Mouse (Mus musculus) embryonic facial prominence, embryonic 11.5 days (tissue): Measurements from ENCODE around the gene Cdc27. TPM values are rescaled to one million over a fixed set of nuclear protein-coding genes. Genes with fewer than 3 reads are reported as not detected.

ENCODE experiments used
- ATAC-seq: fragments of 200-750 bp; cut with Nextera tagmentation; replicated peaks from 2 replicates; pipeline ENCODE4 v1.8.0; 2017; ENCODE audit warnings: low read depth; ENCODE audit not compliant: insufficient number of reproducible peaks, low FRiP score, low TSS enrichment
- DNase-seq: peaks from one replicate; pipeline ENCODE4 v3.0.0-alpha.2; 2015; ENCODE audit warnings: low spot score
- H3K27ac ChIP-seq: fragments of 300-500 bp; sonication (generic); replicated peaks from 2 replicates; pipeline ENCODE4 v1.5.1; 2014; ENCODE audit warnings: mild to moderate bottlenecking, low read depth, low read length, control low read depth
- H3K27me3 ChIP-seq: fragments of 300-500 bp; sonication (generic); 2 replicates; pipeline ENCODE4 v1.6.1; 2014; ENCODE audit warnings: mild to moderate bottlenecking, low read length, moderate library complexity, mixed read lengths; ENCODE audit not compliant: control insufficient read depth, insufficient read depth
- H3K36me3 ChIP-seq: fragments of 300-500 bp; sonication (generic); replicated peaks from 2 replicates; pipeline ENCODE4 v1.6.1; 2014; ENCODE audit warnings: low read depth, mild to moderate bottlenecking, low read length, moderate library complexity, mixed read lengths; ENCODE audit not compliant: control insufficient read depth, insufficient read depth
- H3K4me1 ChIP-seq: fragments of 300-500 bp; sonication (generic); 2 replicates; pipeline ENCODE4 v1.6.1; 2014; ENCODE audit warnings: low read length, mixed read lengths; ENCODE audit not compliant: control insufficient read depth, insufficient read depth
- H3K4me2 ChIP-seq: fragments of 300-500 bp; sonication (generic); 2 replicates; pipeline ENCODE4 v1.6.1; 2014; ENCODE audit warnings: low read depth, mild to moderate bottlenecking, control low read depth, low read length, moderate library complexity
- H3K4me3 ChIP-seq: fragments of 300-500 bp; sonication (generic); 2 replicates; pipeline ENCODE4 v1.5.1; 2014; ENCODE audit warnings: low read depth, low read length, control low read depth
- H3K9ac ChIP-seq: fragments of 300-500 bp; sonication (generic); replicated peaks from 2 replicates; pipeline ENCODE4 v1.6.1; 2014; ENCODE audit warnings: mild to moderate bottlenecking, control low read depth, low read length
- H3K9me3 ChIP-seq: fragments of 300-500 bp; sonication (generic); replicated peaks from 2 replicates; pipeline ENCODE4 v1.6.1; 2016; ENCODE audit warnings: mild to moderate bottlenecking, low read length, inconsistent platforms, mixed read lengths; ENCODE audit not compliant: control insufficient read depth
- WGBS: fragments of 180-500 bp; shearing (Covaris S2); extraction: QIAGEN DNeasy Blood & Tissue Kit; methylation state at CpG from one replicate; pipeline ENCODE4 v1.1.7; 2014; 5-methylcytosine and 5-hydroxymethylcytosine counted together
- polyA plus RNA-seq: library from polyadenylated mRNA; unstranded; fragments of >200 nt; fragmentation: Nextera tagmentation; extraction: Ambion mirVana; gene quantifications from 2 replicates; pipeline ENCODE4 v1.2.1, GENCODE M21; 2014

The Cdc27 gene
- polyA plus RNA-seq, 1 experiment from 2014 or later, result 70.6 TPM

DNA sequence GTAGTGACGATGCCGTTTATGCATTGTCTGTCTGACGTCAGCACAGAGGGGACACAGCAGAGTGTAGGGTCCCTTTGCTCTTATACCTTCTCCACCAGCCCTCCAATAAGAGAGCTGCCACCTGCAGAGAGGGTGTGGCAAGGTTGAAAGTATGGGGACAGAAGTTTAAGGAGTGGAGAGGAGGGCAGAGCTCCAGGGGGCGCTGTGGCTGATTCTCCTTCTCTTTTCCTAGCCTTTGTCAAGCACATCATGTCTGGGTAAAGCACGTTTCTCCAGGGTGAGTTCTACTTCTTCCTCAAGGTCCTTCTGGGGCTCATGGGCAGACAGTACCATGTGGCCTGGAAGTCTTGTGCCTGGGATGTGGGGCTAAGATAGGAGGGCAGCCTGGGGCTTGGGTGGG, 35.1 kb upstream of the Cdc27 start:
- Histone ChIP-seq H3K27me3 (no peaks in the 10 kb centered on the region), H3K4me3 (no peak overlapping the region), H3K9me3 (no peaks in the 10 kb centered on the region), H3K4me2 (no peak overlapping the region), H3K9ac (no peak overlapping the region), H3K36me3 (no peaks in the 10 kb centered on the region), H3K27ac (no peak overlapping the region), H3K4me1 (no peaks in the 10 kb centered on the region)
- ATAC-seq (no peak), DNase-seq (no peak)
- 74% methylated on average over 5 of the region's 5 CpGs for WGBS

DNA sequence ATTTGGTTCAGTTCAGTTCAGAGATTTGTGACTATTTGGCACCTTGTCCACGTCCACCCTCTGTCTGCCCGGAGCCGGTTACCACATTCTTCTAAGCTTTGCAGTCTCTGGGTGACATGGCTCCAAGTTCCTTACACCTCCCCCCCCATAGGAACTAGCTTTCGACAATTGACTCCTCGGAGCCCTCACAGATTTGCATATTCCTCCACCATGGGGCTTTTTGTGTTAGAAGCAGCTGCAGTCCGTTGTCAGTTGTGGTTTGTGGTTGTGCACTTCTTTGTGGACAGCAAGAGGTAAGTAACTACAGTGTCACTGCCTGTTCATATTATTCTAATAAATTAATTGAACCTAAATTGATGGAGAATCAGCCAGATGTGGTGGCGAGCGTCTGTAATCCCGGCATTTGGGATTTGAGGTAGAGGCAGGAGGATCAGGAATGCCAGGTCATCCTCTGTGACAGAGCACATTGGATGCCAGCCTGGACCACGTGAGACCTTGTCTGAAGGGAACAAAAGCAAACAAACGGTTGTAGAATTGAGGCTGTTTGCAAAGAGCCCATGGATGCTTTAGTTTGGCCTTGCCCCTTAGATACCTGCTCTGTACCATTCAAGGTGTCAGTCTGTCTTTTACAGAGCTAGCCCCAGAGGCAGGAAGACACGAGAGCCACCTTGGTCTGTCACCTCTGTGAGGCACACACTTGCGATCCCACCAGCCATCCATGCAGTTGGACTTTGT, 32.4 kb upstream of the Cdc27 start:
- ATAC-seq (no peak), DNase-seq (no peak)
- H3K9me3 ChIP-seq, result no peaks in the 10 kb centered on the region
- no peaks in the 10 kb centered on the region for H3K36me3 ChIP-seq
- no peak overlapping the region for H3K9ac ChIP-seq
- H3K4me1 ChIP-seq, result no peaks in the 10 kb centered on the region
- no peaks in the 10 kb centered on the region for H3K27me3 ChIP-seq
- H3K4me3 ChIP-seq, result no peak overlapping the region
- H3K27ac ChIP-seq, result no peak overlapping the region
- H3K4me2 ChIP-seq, result no peak overlapping the region
- 68% methylated on average over 13 of the region's 13 CpGs for WGBS

DNA sequence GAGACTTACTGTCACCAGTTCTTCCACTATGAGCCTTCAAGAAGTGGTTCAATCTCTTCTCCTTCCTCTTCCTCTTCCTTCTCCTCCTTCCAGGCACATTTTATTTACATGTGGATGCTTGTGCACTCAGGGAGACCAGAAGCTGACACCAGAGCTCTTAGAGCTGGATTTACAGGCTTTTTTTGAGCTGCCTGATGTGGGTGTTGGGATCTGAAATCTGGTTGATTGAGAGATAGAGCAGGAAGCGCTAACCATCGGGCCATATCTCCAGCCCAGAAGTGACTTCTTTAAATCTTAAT, 31.8 kb upstream of the Cdc27 start:
- ATAC-seq (no peak), DNase-seq (no peak)
- Histone ChIP-seq H3K9ac (no peak overlapping the region), H3K4me2 (no peak overlapping the region), H3K4me3 (no peak overlapping the region), H3K27me3 (no peaks in the 10 kb centered on the region), H3K4me1 (no peaks in the 10 kb centered on the region), H3K36me3 (no peaks in the 10 kb centered on the region), H3K9me3 (no peaks in the 10 kb centered on the region), H3K27ac (no peak overlapping the region)
- 82% methylated on average over 2 of the region's 2 CpGs for WGBS

DNA sequence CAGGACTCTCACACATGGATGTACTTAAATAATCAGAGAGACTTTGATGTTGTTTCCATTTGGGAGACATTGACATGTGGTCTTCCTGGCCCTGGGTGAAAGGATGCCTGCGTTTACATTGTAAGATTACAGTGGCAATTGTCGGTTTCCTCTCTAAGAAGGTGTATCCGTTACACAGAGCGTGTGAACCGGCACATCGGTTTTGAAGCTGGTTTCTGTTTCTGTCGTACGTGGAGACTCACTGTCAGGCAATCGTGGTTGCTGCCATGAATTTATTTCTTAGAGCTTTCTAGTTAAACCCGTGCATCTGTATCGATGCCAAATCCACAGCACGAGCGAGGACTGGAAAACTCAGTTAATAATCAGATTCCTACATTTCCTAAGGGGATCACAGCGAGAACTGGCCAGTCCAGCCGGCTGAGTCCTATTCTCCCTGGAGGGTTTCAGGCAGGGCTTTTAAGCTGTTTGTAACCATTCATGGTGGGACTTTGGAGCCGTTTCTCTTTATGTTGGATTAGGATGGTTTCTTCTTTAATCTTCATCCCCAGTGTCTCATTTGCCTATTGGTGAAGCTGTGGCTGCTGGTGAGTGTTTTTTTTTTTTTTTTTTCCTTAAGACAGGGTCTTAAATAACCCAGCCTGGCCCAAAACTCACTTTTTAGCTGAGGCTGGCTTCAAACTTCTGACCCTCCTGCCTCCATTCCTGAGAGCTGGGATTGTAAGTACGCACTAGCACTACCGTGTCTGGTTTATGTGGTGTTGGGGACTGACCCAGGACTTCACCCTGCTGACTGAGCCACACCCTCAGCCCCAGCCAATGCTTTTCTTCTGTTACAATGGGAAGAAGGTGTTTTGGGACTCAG, 31.3 kb upstream of the Cdc27 start:
- Histone ChIP-seq H3K9ac (no peak overlapping the region), H3K36me3 (no peaks in the 10 kb centered on the region), H3K27ac (no peak overlapping the region), H3K4me2 (no peak overlapping the region), H3K9me3 (no peaks in the 10 kb centered on the region), H3K4me3 (no peak overlapping the region), H3K27me3 (no peaks in the 10 kb centered on the region), H3K4me1 (no peaks in the 10 kb centered on the region)
- ATAC-seq, result no peak
- DNase-seq, result peak; percentile 51
- WGBS, result 47% methylated on average over 18 of the region's 18 CpGs

DNA sequence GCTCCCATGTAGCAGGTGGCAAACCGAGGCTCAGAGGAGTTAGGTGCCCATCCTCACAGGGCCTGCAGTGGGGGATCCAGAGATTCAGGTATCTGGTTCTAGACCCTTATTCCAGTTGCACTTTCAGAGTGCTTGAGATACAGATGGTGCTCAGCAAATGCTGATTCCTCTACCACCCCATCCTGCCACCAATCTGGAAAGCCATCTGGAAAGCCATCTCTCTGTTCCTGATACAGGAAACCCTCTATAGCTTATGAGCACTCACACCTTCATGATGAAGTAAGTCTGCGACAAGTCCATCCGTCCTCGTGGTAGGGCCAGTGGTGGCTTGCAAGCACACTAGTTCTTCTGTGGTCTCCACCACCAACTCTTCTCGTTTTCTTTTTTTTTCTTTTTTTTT, 30.2 kb upstream of the Cdc27 start:
- H3K27me3 ChIP-seq, result no peaks in the 10 kb centered on the region
- no peak overlapping the region for H3K4me3 ChIP-seq
- no peak overlapping the region for H3K9ac ChIP-seq
- ATAC-seq (no peak), DNase-seq (no peak)
- H3K27ac ChIP-seq, result no peak overlapping the region
- no peaks in the 10 kb centered on the region for H3K9me3 ChIP-seq
- 89% methylated on average over 5 of the region's 5 CpGs for WGBS
- no peak overlapping the region for H3K4me2 ChIP-seq
- no peaks in the 10 kb centered on the region for H3K4me1 ChIP-seq
- H3K36me3 ChIP-seq, result no peaks in the 10 kb centered on the region

DNA sequence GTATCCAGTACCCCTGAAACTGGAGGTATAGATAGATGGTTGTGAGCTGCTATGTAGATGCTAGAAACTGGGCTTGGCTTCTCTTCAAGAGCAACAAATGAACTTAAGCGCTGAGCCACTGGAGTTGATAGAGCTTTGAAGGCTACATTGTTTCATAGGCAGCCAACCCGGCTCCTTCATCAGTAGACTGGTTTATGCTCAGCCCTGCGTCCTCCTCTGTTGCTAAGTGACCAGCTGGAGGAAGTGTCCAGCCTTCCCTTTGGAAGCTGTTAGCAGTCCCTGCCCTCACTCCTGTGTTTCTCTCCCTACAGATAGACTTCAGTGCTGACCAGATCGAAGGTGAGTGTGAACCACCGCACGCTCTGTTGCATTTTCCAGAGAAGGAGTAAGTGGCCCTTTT, 29.7 kb upstream of the Cdc27 start:
- ATAC-seq, result no peak
- H3K4me3 ChIP-seq, result no peak overlapping the region
- H3K4me1 ChIP-seq, result no peaks in the 10 kb centered on the region
- H3K9me3 ChIP-seq, result no peaks in the 10 kb centered on the region
- H3K27ac ChIP-seq, result no peak overlapping the region
- no peak overlapping the region for H3K4me2 ChIP-seq
- DNase-seq, result no peak
- H3K27me3 ChIP-seq, result no peaks in the 10 kb centered on the region
- H3K36me3 ChIP-seq, result no peaks in the 10 kb centered on the region
- WGBS, result 83% methylated on average over 6 of the region's 6 CpGs
- no peak overlapping the region for H3K9ac ChIP-seq

DNA sequence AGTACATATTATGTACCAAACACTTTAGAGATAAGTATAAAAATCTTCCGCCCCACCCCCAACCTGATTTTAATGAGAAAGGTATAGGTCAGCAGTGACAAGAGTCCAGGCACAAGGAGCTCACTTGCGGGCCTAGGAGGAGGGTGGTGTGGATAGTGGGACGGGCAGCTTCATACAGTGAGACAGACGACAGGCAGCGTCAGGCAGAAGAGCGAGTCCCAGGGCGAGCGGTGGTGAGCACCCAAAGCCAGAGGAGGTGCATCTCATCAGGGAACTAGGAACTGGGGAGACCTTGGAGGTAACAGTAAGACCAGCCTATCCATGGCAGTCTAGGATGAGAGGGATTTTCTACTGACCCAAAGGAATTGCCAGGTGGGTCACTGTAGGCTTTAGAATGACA, 29.2 kb upstream of the Cdc27 start:
- Histone ChIP-seq H3K4me2 (no peak overlapping the region), H3K4me3 (no peak overlapping the region), H3K9me3 (no peaks in the 10 kb centered on the region), H3K27ac (no peak overlapping the region), H3K36me3 (no peaks in the 10 kb centered on the region), H3K9ac (no peak overlapping the region), H3K4me1 (no peaks in the 10 kb centered on the region), H3K27me3 (no peaks in the 10 kb centered on the region)
- 92% methylated on average over 8 of the region's 8 CpGs for WGBS
- DNase-seq, result no peak
- ATAC-seq, result no peak

DNA sequence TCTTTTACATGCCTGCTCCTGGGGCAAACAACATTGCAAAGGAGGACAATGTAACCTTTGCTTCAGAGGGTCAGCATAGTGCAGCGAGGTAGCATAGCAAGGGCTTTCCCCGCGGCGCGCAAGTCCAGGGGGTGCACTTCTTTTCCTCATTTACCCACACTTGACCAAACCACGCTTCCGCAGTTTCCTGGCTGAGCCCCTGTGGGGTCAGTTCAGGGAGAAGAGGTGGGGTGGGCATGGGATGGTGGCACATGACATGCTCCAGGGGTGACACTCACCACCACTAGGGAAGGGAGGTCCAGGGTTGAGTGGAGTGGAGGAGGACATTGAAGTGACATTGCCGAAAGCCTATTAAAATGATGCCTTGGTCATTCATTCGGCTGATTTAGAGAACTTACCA, 28.7 kb upstream of the Cdc27 start:
- ATAC-seq (no peak), DNase-seq (no peak)
- H3K36me3 ChIP-seq, result no peaks in the 10 kb centered on the region
- H3K27me3 ChIP-seq, result no peaks in the 10 kb centered on the region
- no peak overlapping the region for H3K4me3 ChIP-seq
- H3K9ac ChIP-seq, result no peak overlapping the region
- WGBS, result 94% methylated on average over 9 of the region's 9 CpGs
- no peak overlapping the region for H3K4me2 ChIP-seq
- no peak overlapping the region for H3K27ac ChIP-seq
- H3K4me1 ChIP-seq, result no peaks in the 10 kb centered on the region
- H3K9me3 ChIP-seq, result no peaks in the 10 kb centered on the region
